Mouse (Mus musculus): ENCODE measurements around the gene Olfr412.

Olfr412 gene

GRCm38 (mm10) chr11:74361769-74362168 lies at the start of gene Olfr412:
TSS of gene Olfr412 (plus strand) at chr11:74362069.
- no peak for DNase-seq (ENCODE audit: extremely low read depth, insufficient read length, low spot score)

- no peak for DNase-seq (ENCODE audit: extremely low read depth, insufficient read length, low spot score)
These were observed 35.8 kb upstream of the Olfr412 start for GRCm38 (mm10) chr11:74326044-74326443.

GRCm38 (mm10) chr11:74328781-74329180 lies 33.1 kb upstream of the Olfr412 start:
- no peak for DNase-seq (ENCODE audit: extremely low read depth, insufficient read length, low spot score)

- no peak for DNase-seq (ENCODE audit: extremely low read depth, insufficient read length, low spot score)
These were observed 23.9 kb upstream of the Olfr412 start, which contains the start of gene Olfr410 for GRCm38 (mm10) chr11:74337931-74338330. TSS of gene Olfr410 (minus strand) at chr11:74338031.

- no peak for DNase-seq (ENCODE audit: extremely low read depth, insufficient read length, low spot score)
These were observed 9.3 kb upstream of the Olfr412 start, which contains the start of gene Olfr411 for GRCm38 (mm10) chr11:74352550-74352949. TSS of gene Olfr411 (minus strand) at chr11:74352650.

- peak; percentile 45 for DNase-seq (ENCODE audit: extremely low read depth, insufficient read length, low spot score)
These were observed 9.7 kb downstream of the Olfr412 start for GRCm38 (mm10) chr11:74371393-74372100.

- DNase-seq (ENCODE audit: extremely low read depth, insufficient read length, low spot score) = no peak
These were observed 15.0 kb downstream of the Olfr412 start for GRCm38 (mm10) chr11:74376847-74377246.

- no peak for DNase-seq (ENCODE audit: extremely low read depth, insufficient read length, low spot score)
These were observed 17.5 kb downstream of the Olfr412 start for GRCm38 (mm10) chr11:74379166-74379873.

GRCm38 (mm10) chr11:74385674-74386073 lies 23.8 kb downstream of the Olfr412 start:
- DNase-seq (ENCODE audit: extremely low read depth, insufficient read length, low spot score) = no peak

GRCm38 (mm10) chr11:74387203-74387602 lies 25.3 kb downstream of the Olfr412 start:
- DNase-seq (ENCODE audit: extremely low read depth, insufficient read length, low spot score) = no peak

- no peak for DNase-seq (ENCODE audit: extremely low read depth, insufficient read length, low spot score)
These were observed 30.0 kb downstream of the Olfr412 start for GRCm38 (mm10) chr11:74391899-74392298.

GRCm38 (mm10) chr11:74392903-74393302 lies 31.0 kb downstream of the Olfr412 start:
- no peak for DNase-seq (ENCODE audit: extremely low read depth, insufficient read length, low spot score)

GRCm38 (mm10) chr11:74393489-74393888 lies 31.6 kb downstream of the Olfr412 start:
- no peak for DNase-seq (ENCODE audit: extremely low read depth, insufficient read length, low spot score)

GRCm38 (mm10) chr11:74395583-74395982 lies 33.7 kb downstream of the Olfr412 start:
- DNase-seq (ENCODE audit: extremely low read depth, insufficient read length, low spot score) = no peak

GRCm38 (mm10) chr11:74402126-74402525 lies 40.3 kb downstream of the Olfr412 start:
- DNase-seq (ENCODE audit: extremely low read depth, insufficient read length, low spot score) = no peak

- DNase-seq (ENCODE audit: extremely low read depth, insufficient read length, low spot score) = no peak
These were observed 42.3 kb downstream of the Olfr412 start for GRCm38 (mm10) chr11:74404216-74404615.

GRCm38 (mm10) chr11:74405201-74405600 lies 43.3 kb downstream of the Olfr412 start:
- no peak for DNase-seq (ENCODE audit: extremely low read depth, insufficient read length, low spot score)

GRCm38 (mm10) chr11:74408587-74409446 lies 46.9 kb downstream of the Olfr412 start:
- peak; percentile 80 for DNase-seq (ENCODE audit: extremely low read depth, insufficient read length, low spot score)

- DNase-seq (ENCODE audit: extremely low read depth, insufficient read length, low spot score) = peak; percentile 21
These were observed 47.5 kb downstream of the Olfr412 start for GRCm38 (mm10) chr11:74409447-74409754.

GRCm38 (mm10) chr11:74409757-74410174 lies 47.9 kb downstream of the Olfr412 start:
- peak; percentile 25 for DNase-seq (ENCODE audit: extremely low read depth, insufficient read length, low spot score)

- DNase-seq (ENCODE audit: extremely low read depth, insufficient read length, low spot score) = no peak
These were observed 50.1 kb downstream of the Olfr412 start for GRCm38 (mm10) chr11:74411943-74412342.

Data from 3134 (cell line).